ENCODE assay signal across 1 mouse cellular context in genomic region chr4:130910666-130911065, GRCm38 (mm10).
TF ChIP-seq lines count a peak whose summit lies in the region.

No protein-coding gene starts in this region.

TF ChIP-seq in MEL, 35 proteins besides CTCF, POLR2A, EP300 and RAD21 (continued from another document):
- TF ChIP-seq E2F4 (IDR thresholded peaks at IDR 0.05; ENCODE audit: borderline replicate concordance, low read depth, low read length) (no peak), TBP (IDR thresholded peaks at IDR 0.05; ENCODE audit: low read depth, low read length) (0 out of 2 replicates have a peak, but pooled peaks have one; percentile 47), NRF1 (IDR thresholded peaks at IDR 0.05; ENCODE audit: insufficient read depth, low read depth, low read length, poor library complexity, severe bottlenecking) (no peak), CHD1 (IDR thresholded peaks at IDR 0.05; ENCODE audit: low read depth, low read length) (no peak), MEF2A (IDR thresholded peaks at IDR 0.05; ENCODE audit: extremely low read depth, insufficient replicate concordance, low read depth, low read length, poor library complexity, severe bottlenecking) (no peak), JUND (IDR thresholded peaks at IDR 0.05; ENCODE audit: low read depth, low read length) (no peak), MAX (IDR thresholded peaks at IDR 0.05; ENCODE audit: low read length) (no peak), BHLHE40 (IDR thresholded peaks at IDR 0.05; ENCODE audit: borderline replicate concordance, low read depth, low read length) (no peak), ETS1 (IDR thresholded peaks at IDR 0.05; ENCODE audit: low read depth, low read length) (peak; percentile 77), KAT2A (conservative IDR thresholded peaks at IDR 0.05; ENCODE audit: low read depth, low read length) (no peak), ZNF384 (IDR thresholded peaks at IDR 0.05; ENCODE audit: low read depth, low read length) (no peak), MAZ (IDR thresholded peaks at IDR 0.05; ENCODE audit: low read depth, low read length) (peak; percentile 89; the same call in 1 of the 2 replicates), SMC3 (IDR thresholded peaks at IDR 0.05; ENCODE audit: low read depth, low read length) (no peak)
